Mouse (Mus musculus) bone marrow, adult 2 months (tissue): ENCODE results near the gene Tex45. TPM values are rescaled to one million over a fixed set of nuclear protein-coding genes. Genes with fewer than 3 reads are reported as not detected.

Source experiments
- H3K27ac ChIP-seq: fragments of 200-500 bp; 2 replicates; pipeline ENCODE4 v1.5.1; 2012; ENCODE audit warnings: low read depth, mild to moderate bottlenecking, control low read depth, inconsistent platforms, low read length; ENCODE audit not compliant: control insufficient read depth, poor library complexity, insufficient read depth
- H3K4me1 ChIP-seq: fragments of 200-500 bp; 2 replicates; pipeline ENCODE4 v1.6.1; 2011; ENCODE audit warnings: low read length; ENCODE audit not compliant: control insufficient read depth, insufficient read depth
- H3K4me3 ChIP-seq: fragments of 200-500 bp; replicated peaks from 2 replicates; pipeline ENCODE3; 2011; ENCODE audit warnings: mild to moderate bottlenecking, low read depth, low read length, control low read depth; ENCODE audit not compliant: control insufficient read depth
- CTCF ChIP-seq: fragments of 200-500 bp; IDR thresholded peaks from 2 replicates; pipeline ENCODE4 v1.5.1; 2011; ENCODE audit warnings: low read length, control low read depth; ENCODE audit not compliant: control insufficient read depth, insufficient read depth
- POLR2A ChIP-seq: fragments of 200-500 bp; IDR thresholded peaks from 2 replicates; pipeline ENCODE4 v1.6.1; 2011; ENCODE audit warnings: low read depth, mild to moderate bottlenecking, control low read depth, low read length, borderline replicate concordance; ENCODE audit not compliant: control insufficient read depth
- WGBS: fragments of 180-500 bp; shearing (Covaris S2); methylation state at CpG from one replicate; pipeline ENCODE4 v1.1.7; 2018; 5-methylcytosine and 5-hydroxymethylcytosine counted together
- polyA plus RNA-seq: library from polyadenylated mRNA; stranded (reverse); fragments of >200 nt; gene quantifications from 2 replicates; pipeline ENCODE4 v1.2.4, GENCODE M21; 2011; ENCODE audit warnings: low replicate concordance; ENCODE audit not compliant: missing spikeins, insufficient read depth, insufficient read length

Tex45 gene
- polyA plus RNA-seq, 1 experiment = 1.00 TPM

GRCm38 (mm10) chr8:3493845-3494208 is 23.2 kb downstream of the Tex45 start:
- TF ChIP-seq POLR2A = no peak
- TF ChIP-seq CTCF = no peak

GRCm38 (mm10) chr8:3495578-3496427 is 25.1 kb downstream of the Tex45 start:
- Histone ChIP-seq H3K4me3 (no peak overlapping the region), H3K27ac (no peak overlapping the region), H3K4me1 (peaks cover 1% of the 10 kb centered on the region; the same call in 1 of the 2 replicates)
- 94% methylated on average over 44 of the region's 44 CpGs for WGBS
- no peak for TF ChIP-seq CTCF
- TF ChIP-seq POLR2A = peak; percentile 26; the same call in 1 of the 2 replicates

More at GRCm38 (mm10) chr8:3493845-3494208, 23.2 kb downstream of the Tex45 start:
- H3K27ac ChIP-seq = no peak overlapping the region
- H3K4me3 ChIP-seq = no peak overlapping the region
- peaks cover 1% of the 10 kb centered on the region; the same call in 1 of the 2 replicates for H3K4me1 ChIP-seq
- 23% methylated on average over 6 of the region's 6 CpGs for WGBS

GRCm38 (mm10) chr8:3496428-3496748 is 25.7 kb downstream of the Tex45 start:
- H3K27ac ChIP-seq = no peak overlapping the region
- peaks cover 3% of the 10 kb centered on the region; the same call in 1 of the 2 replicates for H3K4me1 ChIP-seq
- 89% methylated on average over 15 of the region's 15 CpGs for WGBS
- no peak for TF ChIP-seq CTCF
- TF ChIP-seq POLR2A = no peak
- no peak overlapping the region for H3K4me3 ChIP-seq

- no peak overlapping the region for H3K4me3 ChIP-seq
- H3K4me1 ChIP-seq = peaks cover 3% of the 10 kb centered on the region; the same call in 1 of the 2 replicates
- WGBS = 77% methylated on average over 3 of the region's 3 CpGs
- H3K27ac ChIP-seq = no peak overlapping the region
- TF ChIP-seq POLR2A = no peak
- TF ChIP-seq CTCF = no peak
Measured at GRCm38 (mm10) chr8:3498583-3498982, 27.9 kb downstream of the Tex45 start.

GRCm38 (mm10) chr8:3499751-3500150 is 29.1 kb downstream of the Tex45 start:
- Histone ChIP-seq H3K27ac (peak overlapping the region; percentile 44), H3K4me3 (peak overlapping the region; percentile 70), H3K4me1 (peaks cover 3% of the 10 kb centered on the region; the same call in 1 of the 2 replicates)
- no peak for TF ChIP-seq POLR2A
- no peak for TF ChIP-seq CTCF
- WGBS = 3% methylated on average over 8 of the region's 8 CpGs

- H3K4me1 ChIP-seq = peaks cover 3% of the 10 kb centered on the region; the same call in 1 of the 2 replicates
- under 1% methylated on average over 70 of the region's 70 CpGs for WGBS
- peak within 1 kb of the TSS; percentile 44 for H3K27ac ChIP-seq
- TF ChIP-seq CTCF (0 out of 2 replicates have a peak, but pooled peaks have one; percentile 0), POLR2A (peak; percentile 86; the same call in 1 of the 2 replicates)
- peak within 1 kb of the TSS; percentile 70 for H3K4me3 ChIP-seq
Measured at GRCm38 (mm10) chr8:3500235-3501090, 29.8 kb downstream of the Tex45 start, which contains the start of gene Mcoln1. TSS of gene Mcoln1 (plus strand) at chr8:3500457.

GRCm38 (mm10) chr8:3502217-3502616 is 31.6 kb downstream of the Tex45 start:
- 48% methylated on average over 4 of the region's 4 CpGs for WGBS
- no peak for TF ChIP-seq CTCF
- no peak for TF ChIP-seq POLR2A
- no peak overlapping the region for H3K4me3 ChIP-seq
- H3K27ac ChIP-seq = no peak overlapping the region
- H3K4me1 ChIP-seq = peaks cover 3% of the 10 kb centered on the region; the same call in 1 of the 2 replicates

DNA sequence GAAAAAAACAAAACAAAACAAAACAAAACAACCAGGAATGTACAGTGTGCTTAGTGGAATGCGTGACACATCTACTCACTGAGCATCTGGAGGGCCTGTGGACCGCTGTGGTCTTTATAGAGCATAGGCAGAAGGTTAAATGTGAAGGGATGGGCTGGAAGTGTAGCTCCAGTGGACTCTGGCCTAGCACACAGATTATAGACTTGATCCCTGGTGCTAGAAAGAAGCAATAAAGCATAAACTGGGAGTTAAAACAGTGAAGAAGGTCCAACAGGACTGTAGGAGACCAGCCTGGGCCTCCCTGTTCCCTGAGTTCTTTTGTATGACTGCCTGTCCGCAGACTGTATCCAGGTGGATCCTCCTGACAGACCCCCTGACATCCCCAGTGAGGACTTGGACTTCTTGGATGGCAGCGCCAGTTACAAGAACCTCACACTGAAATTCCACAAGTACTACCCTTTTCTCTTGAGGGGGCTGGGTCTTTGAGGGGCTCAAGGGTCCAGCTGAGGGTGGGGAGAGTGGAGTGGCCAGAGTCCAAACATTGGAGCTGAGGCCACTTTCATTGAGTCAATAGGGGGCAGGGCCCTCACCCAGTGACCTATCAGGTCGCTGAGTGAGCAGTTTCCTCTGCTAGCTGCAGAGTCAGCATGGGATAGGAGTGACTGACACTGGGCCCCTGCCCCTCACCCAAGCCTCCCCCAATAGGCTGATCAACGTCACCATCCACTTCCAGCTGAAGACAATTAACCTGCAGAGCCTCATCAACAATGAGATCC is 37.5 kb downstream of the Tex45 start:
- WGBS = 87% methylated on average over 6 of the region's 6 CpGs
- TF ChIP-seq POLR2A (no peak), CTCF (no peak)
- Histone ChIP-seq H3K4me3 (no peak overlapping the region), H3K4me1 (no peaks in the 10 kb centered on the region), H3K27ac (no peak overlapping the region)
